Mouse (Mus musculus) limb, embryonic 14.5 days (tissue): ENCODE measurements around the gene Gtpbp3. TPM values are rescaled to one million over a fixed set of nuclear protein-coding genes. Genes with fewer than 3 reads are reported as not detected.

ENCODE experiments used
- ATAC-seq: fragments of 200-750 bp; cut with Nextera tagmentation; 2 replicates; pipeline ENCODE4 v1.8.0; 2017; ENCODE audit warnings: low read depth, moderate number of reproducible peaks, moderate TSS enrichment; ENCODE audit not compliant: low FRiP score
- DNase-seq: peaks from one replicate; pipeline ENCODE4 v3.0.0-alpha.2; 2015; ENCODE audit warnings: low spot score
- H3K27ac ChIP-seq: fragments of 300-500 bp; sonication (generic); replicated peaks from 2 replicates; pipeline ENCODE4 v1.5.1; 2014; ENCODE audit warnings: low read depth, mild to moderate bottlenecking, low read length, moderate library complexity, mixed read lengths
- H3K27me3 ChIP-seq: fragments of 300-500 bp; sonication (generic); 2 replicates; pipeline ENCODE4 v1.6.1; 2014; ENCODE audit warnings: low read length, mixed read lengths; ENCODE audit not compliant: control insufficient read depth, insufficient read depth
- H3K36me3 ChIP-seq: fragments of 300-500 bp; sonication (generic); 2 replicates; pipeline ENCODE4 v1.6.1; 2014; ENCODE audit warnings: mild to moderate bottlenecking, low read length, moderate library complexity, mixed read lengths; ENCODE audit not compliant: control insufficient read depth, insufficient read depth
- H3K4me1 ChIP-seq: fragments of 300-500 bp; sonication (generic); 2 replicates; pipeline ENCODE4 v1.6.1; 2014; ENCODE audit warnings: antibody characterized with exemption, low read length, mixed read lengths; ENCODE audit not compliant: control insufficient read depth, insufficient read depth
- H3K4me2 ChIP-seq: fragments of 300-500 bp; sonication (generic); replicated peaks from 2 replicates; pipeline ENCODE4 v1.6.1; 2014; ENCODE audit warnings: low read depth, mild to moderate bottlenecking, low read length, moderate library complexity; ENCODE audit not compliant: severe bottlenecking
- H3K4me3 ChIP-seq: fragments of 300-500 bp; sonication (generic); replicated peaks from 2 replicates; pipeline ENCODE4 v1.5.1; 2014; ENCODE audit warnings: low read length
- H3K9ac ChIP-seq: fragments of 300-500 bp; sonication (generic); 2 replicates; pipeline ENCODE4 v1.6.1; 2014; ENCODE audit warnings: mild to moderate bottlenecking, low read depth, low read length, moderate library complexity; ENCODE audit not compliant: severe bottlenecking
- H3K9me3 ChIP-seq: fragments of 300-500 bp; sonication (generic); 2 replicates; pipeline ENCODE4 v1.6.1; 2016; ENCODE audit warnings: low read length; ENCODE audit not compliant: control insufficient read depth
- POLR2A ChIP-seq: fragments of 200-500 bp; IDR thresholded peaks from 2 replicates; pipeline ENCODE4 v1.8.0; 2012; ENCODE audit warnings: inconsistent platforms, mild to moderate bottlenecking, moderate library complexity, borderline replicate concordance; ENCODE audit not compliant: insufficient read depth, insufficient read length; ENCODE audit errors: extremely low read depth
- WGBS: fragments of 180-500 bp; shearing (Covaris S2); extraction: QIAGEN DNeasy Blood & Tissue Kit; methylation state at CpG from one replicate; pipeline ENCODE4 v1.1.7; 2014; 5-methylcytosine and 5-hydroxymethylcytosine counted together
- polyA plus RNA-seq, 2 experiments: library from polyadenylated mRNA; depleted of rRNA in 1 of 2; stranded (reverse) in 1 of 2; unstranded in 1 of 2; fragments of >200 nt; fragmentation: Nextera tagmentation in 1 of 2; extraction: Ambion mirVana in 1 of 2; gene quantifications; 2 replicates each; pipeline versions ENCODE4 v1.2.1 to v1.2.3; 2012 to 2014

Gtpbp3 gene
- polyA plus RNA-seq, 2 experiments, result 5.9 to 41.6 TPM

DNA sequence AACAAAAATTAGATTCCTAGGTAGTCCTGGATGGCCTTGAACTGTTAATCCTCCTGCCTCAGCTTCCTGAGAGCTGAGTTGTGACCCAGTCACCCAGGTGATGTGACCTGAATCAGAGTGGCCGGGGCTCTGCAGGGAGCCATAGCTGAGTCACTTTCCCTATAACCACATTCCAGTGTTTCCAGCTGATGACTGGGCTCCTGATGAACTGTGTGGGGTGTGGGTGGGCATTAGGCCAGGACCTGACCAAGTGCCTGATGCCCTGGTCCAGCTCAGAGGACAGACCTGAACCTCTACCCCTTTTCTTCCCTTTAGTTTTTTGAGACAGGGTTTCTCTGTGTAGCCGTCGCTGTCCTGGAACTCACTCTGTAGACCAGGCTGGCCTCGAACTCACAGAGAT is 17.4 kb downstream of the Gtpbp3 start:
- DNase-seq, result no peak
- TF ChIP-seq POLR2A, result no peak
- H3K27me3 ChIP-seq, result peaks cover 31% of the 10 kb centered on the region
- H3K4me3 ChIP-seq, result no peak overlapping the region
- 95% methylated on average over 4 of the region's 4 CpGs for WGBS
- ATAC-seq, result no peak
- no peaks in the 10 kb centered on the region for H3K4me1 ChIP-seq
- no peaks in the 10 kb centered on the region for H3K9me3 ChIP-seq
- no peak overlapping the region for H3K4me2 ChIP-seq
- no peaks in the 10 kb centered on the region for H3K36me3 ChIP-seq
- H3K9ac ChIP-seq, result no peak overlapping the region
- no peak overlapping the region for H3K27ac ChIP-seq

DNA sequence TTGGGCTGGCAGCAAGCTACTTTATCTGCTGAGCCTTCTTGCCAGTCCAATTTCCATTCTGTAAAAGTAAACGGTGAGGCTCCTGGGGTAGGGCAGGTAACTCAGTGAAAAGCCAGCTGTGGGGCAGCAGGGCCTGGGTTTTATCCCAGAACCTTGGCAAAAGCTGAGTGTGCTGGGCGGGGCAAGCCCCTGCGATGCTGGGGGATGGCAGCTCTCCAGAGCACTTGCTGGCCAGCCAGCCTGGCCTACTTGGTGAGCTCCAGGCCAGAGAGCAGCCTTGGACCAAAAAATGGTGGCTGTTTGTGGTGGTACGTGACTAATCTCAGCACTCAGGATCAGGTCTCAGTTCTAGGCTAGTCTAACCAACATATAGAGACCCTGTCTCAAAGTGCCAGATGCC is 18.1 kb downstream of the Gtpbp3 start:
- H3K27me3 ChIP-seq, result peaks cover 31% of the 10 kb centered on the region
- no peaks in the 10 kb centered on the region for H3K36me3 ChIP-seq
- WGBS, result 80% methylated on average over 4 of the region's 4 CpGs

DNA sequence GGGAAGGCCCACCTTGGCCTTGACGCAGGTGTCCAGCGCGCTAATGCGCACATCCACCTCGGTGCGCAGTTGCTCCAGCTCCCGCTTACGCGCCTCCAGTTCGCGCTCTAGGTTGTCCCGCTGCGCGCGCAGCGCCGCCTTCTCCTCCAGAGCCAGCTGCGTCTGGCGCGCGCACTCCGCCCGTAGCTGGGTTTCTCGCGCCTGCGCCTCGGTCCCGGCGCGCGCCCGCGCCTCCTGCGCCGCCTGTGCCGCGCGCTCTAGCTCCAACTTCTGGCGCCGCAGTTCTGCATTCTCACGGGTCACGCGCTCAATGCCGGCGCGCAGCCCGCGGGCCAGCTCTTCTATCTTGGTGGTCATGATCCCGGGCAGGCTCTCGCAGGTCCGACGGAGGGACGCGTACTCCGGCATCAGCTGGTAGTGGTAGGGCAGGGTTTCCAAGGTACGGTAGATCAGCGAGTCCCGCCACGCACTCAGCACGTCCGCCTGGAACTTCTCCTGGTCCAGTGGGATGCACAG is 19.7 kb downstream of the Gtpbp3 start:
- Histone ChIP-seq H3K36me3 (no peaks in the 10 kb centered on the region), H3K9me3 (no peaks in the 10 kb centered on the region), H3K4me2 (peak overlapping the region; percentile 65), H3K9ac (peak overlapping the region; percentile 12; the same call in 1 of the 2 replicates), H3K4me3 (peak overlapping the region; percentile 38), H3K27me3 (peaks cover 31% of the 10 kb centered on the region), H3K27ac (no peak overlapping the region), H3K4me1 (no peaks in the 10 kb centered on the region)
- peak; percentile 91 for DNase-seq
- peak; percentile 75 for ATAC-seq
- TF ChIP-seq POLR2A, result no peak
- WGBS, result 3% methylated on average over 54 of the region's 61 CpGs

More for the DNA sequence above, 18.1 kb downstream of the Gtpbp3 start:
- no peak overlapping the region for H3K9ac ChIP-seq
- no peak overlapping the region for H3K4me2 ChIP-seq
- ATAC-seq (no peak), DNase-seq (no peak)
- no peak overlapping the region for H3K27ac ChIP-seq
- no peaks in the 10 kb centered on the region for H3K9me3 ChIP-seq
- no peaks in the 10 kb centered on the region for H3K4me1 ChIP-seq
- no peak overlapping the region for H3K4me3 ChIP-seq
- TF ChIP-seq POLR2A, result no peak

DNA sequence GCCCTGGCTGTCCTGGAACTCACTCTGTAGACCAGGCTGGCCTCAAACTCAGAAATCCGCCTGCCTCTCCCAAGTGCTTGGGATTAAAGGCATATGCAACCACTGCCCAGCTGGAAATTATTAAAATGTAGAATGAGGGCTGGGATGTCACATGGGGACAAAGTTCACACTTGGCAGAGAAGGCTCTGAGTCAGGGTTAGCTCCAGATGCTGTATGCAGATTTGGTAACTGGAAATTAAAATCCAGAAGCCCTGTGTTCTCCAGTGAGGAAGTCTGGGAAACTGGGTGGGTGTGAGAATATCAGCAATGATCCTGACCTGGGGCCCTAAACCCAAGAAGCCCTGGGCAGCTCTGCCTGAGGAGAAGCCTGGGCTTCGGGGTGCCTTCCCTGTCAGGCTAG is 21.4 kb downstream of the Gtpbp3 start:
- H3K9me3 ChIP-seq, result no peaks in the 10 kb centered on the region
- ATAC-seq, result no peak
- H3K36me3 ChIP-seq, result no peaks in the 10 kb centered on the region
- 47% methylated on average over 2 of the region's 2 CpGs for WGBS
- no peak for TF ChIP-seq POLR2A
- no peak overlapping the region for H3K4me2 ChIP-seq
- H3K4me3 ChIP-seq, result no peak overlapping the region
- no peaks in the 10 kb centered on the region for H3K4me1 ChIP-seq
- H3K27ac ChIP-seq, result no peak overlapping the region
- H3K27me3 ChIP-seq, result peaks cover 31% of the 10 kb centered on the region
- no peak for DNase-seq
- no peak overlapping the region for H3K9ac ChIP-seq

DNA sequence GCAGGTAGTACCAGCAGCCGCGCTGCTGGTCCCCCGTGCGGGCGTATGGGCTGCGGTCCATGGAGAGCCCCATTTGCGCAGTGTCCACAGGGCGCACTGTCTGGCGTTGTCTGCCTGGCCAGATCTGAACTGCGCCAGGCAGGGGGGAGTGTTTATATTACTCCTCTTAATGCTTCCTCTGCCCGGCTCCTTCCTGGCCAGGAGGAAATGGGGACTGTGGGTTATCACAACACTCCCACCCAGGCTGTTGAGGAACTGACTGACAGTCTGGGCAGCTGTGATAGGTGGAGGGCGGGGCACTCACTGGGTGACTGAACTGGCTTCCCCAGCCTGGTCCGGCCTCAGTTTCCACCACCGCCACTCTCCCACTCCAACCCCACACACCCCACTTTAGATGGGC is 23.7 kb downstream of the Gtpbp3 start, which contains the start of gene Plvap:
TSS of gene Plvap (minus strand) at position 109 of the 400 bp plus-strand sequence.
- no peaks in the 10 kb centered on the region for H3K36me3 ChIP-seq
- H3K4me2 ChIP-seq, result no peak within 1 kb of the TSS
- H3K4me1 ChIP-seq, result no peaks in the 10 kb centered on the region
- no peak for ATAC-seq
- H3K4me3 ChIP-seq, result peak within 1 kb of the TSS; percentile 5; the same call in 1 of the 2 replicates
- H3K9me3 ChIP-seq, result no peaks in the 10 kb centered on the region
- H3K9ac ChIP-seq, result no peak within 1 kb of the TSS
- 41% methylated on average over 5 of the region's 14 CpGs for WGBS
- H3K27ac ChIP-seq, result no peak within 1 kb of the TSS
- no peak for TF ChIP-seq POLR2A
- peaks cover 23% of the 10 kb centered on the region for H3K27me3 ChIP-seq
- DNase-seq, result no peak
